Mouse (Mus musculus) liver, postnatal 0 days (tissue): Measurements from ENCODE around the gene Ntan1.

Experiments
- CTCF ChIP-seq: sonication (generic); IDR thresholded peaks from 2 replicates; pipeline ENCODE4 v1.5.1; 2016; ENCODE audit warnings: antibody characterized with exemption, low read depth
- EP300 ChIP-seq: IDR thresholded peaks from 2 replicates; pipeline ENCODE4 v1.6.1; 2016; ENCODE audit warnings: antibody characterized with exemption, low read depth, mild to moderate bottlenecking

DNA sequence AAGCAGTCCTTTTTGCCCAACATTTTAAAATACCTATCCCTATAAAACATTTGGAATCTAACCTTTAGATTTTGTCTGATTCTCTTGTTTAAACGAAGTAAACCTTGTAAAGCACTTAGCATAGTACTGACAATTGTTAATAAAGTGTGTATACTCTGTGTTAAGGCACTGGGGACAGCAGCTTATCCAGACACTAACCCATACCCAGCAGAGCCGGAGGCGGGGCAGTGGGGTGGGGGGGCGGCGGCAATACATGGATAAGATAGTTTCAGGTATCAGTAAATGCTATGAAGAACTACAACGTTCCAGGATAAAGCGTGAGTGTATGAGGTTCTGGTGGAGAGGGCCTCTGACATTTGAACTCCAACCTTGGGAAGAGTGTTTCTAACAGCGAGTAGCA lies 37.4 kb upstream of the Ntan1 start:
- TF ChIP-seq CTCF (no peak), EP300 (no peak)
